Mouse (Mus musculus): ENCODE data around the gene Olfr1451.
"Not testable (repeated sequence)": the region's sequence is repeated elsewhere in the genome, so short reads cannot be mapped to it uniquely, and the experiment has no call there.

Olfr1451 gene

GRCm38 (mm10) chr19:12994714-12995113 lies at the start of gene Olfr1451:
TSS of gene Olfr1451 (plus strand) at chr19:12995014.
- no peak for DNase-seq (ENCODE audit: low read depth, low spot score)

DNA sequence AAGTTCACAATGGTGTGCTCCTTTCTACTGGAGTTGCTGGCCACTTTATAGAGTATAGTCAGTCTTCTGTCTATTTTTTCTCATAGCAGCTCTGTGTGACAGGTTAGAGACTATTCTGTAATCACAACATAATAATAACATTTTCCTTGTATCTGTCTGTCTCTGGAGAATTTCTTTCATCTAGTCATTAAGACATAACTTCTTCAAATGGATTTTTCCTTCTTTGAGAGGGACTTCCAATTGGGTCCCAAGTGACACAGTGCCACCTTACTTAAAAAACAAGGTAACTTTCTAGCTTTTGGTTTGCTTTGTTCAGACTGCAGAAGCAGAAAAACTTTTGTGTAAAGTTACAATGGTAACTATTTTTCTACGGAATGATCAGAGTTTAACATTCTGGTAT lies 44.9 kb upstream of the Olfr1451 start, which contains the start of gene Olfr1450:
TSS of gene Olfr1450 (plus strand) at position 301 of the 400 bp plus-strand sequence.
- DNase-seq (ENCODE audit: low read depth, low spot score), result no peak

- DNase-seq (ENCODE audit: low read depth, low spot score), result not testable (repeated sequence)
Measured at GRCm38 (mm10) chr19:12970082-12970481, 24.7 kb upstream of the Olfr1451 start.

DNA sequence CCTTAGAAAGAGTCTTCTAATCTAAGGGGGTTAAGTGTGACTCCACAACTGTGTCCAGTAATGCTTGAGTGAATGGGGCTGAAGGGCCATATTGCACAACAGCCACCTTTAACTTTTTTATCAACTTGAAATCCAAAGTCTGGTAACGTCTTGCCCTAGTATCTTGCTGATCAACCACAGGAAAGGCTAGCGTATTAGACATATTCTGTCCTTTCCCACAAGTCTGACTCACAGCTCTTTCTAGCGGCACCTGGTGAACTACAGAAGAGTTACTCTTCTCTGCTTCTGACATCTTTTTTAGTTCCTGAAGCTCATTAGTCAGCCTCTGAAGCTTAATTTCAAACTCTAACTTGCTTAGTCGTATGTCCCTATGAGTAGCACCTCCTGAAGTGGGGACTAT lies 2.5 kb upstream of the Olfr1451 start:
- not testable (repeated sequence) for DNase-seq (ENCODE audit: low read depth, low spot score)

GRCm38 (mm10) chr19:13028227-13028626 lies 33.4 kb downstream of the Olfr1451 start, which contains the start of gene Olfr1453:
TSS of gene Olfr1453 (minus strand) at chr19:13028327.
- DNase-seq (ENCODE audit: low read depth, low spot score), result no peak
